Mouse (Mus musculus): ENCODE measurements around the gene Podxl2.

- TF ChIP-seq CTCF (IDR thresholded peaks at IDR 0.05; ENCODE audit: extremely low read depth, insufficient read depth, insufficient read length, insufficient replicate concordance), result no peak
- no peak for TF ChIP-seq POLR2A (IDR thresholded peaks at IDR 0.05; ENCODE audit: low read depth, low read length)
Measured at GRCm38 (mm10) chr6:88895943-88896342, 21.1 kb upstream of the Podxl2 start.

All from spleen, adult 2 months (tissue).